ENCODE assay signal across 29 mouse cellular contexts in the genomic region with DNA sequence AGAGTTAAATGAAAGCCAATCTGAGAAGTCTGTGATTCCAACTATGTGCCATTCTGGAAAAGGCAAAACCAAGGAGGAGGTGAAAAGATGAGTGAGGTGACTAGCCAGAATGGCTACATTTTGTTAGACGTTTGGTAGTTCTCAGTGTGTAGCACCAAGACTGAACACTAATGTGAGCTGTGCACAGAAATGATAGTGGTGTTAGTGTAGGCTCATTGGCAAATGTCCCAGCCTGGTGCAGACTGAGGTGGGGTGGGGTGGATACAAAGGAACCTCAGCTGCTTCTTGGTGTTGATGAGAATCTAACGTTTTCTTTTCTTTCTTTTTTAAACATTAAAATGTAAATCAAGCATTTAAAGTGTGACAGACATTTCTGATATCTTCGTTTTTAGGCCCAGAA. TPM values are rescaled to one million over a fixed set of nuclear protein-coding genes. Genes with fewer than 3 reads are reported as not detected.
DNase-seq lines count a peak whose midpoint lies in the region; ATAC-seq and TF ChIP-seq lines count a peak whose summit lies in the region.
"Had no signal": no experiment of that assay in that cellular context is flagged by ENCODE, and none has a peak within 500 bp of the region (broad histone marks: within the 10 kb centered on the region; RNA-seq: fewer than 3 reads in every experiment).

No protein-coding gene starts in this region.

- no peak for TF ChIP-seq CTCF in MEL (IDR thresholded peaks at IDR 0.05 in 2 of 3, conservative IDR thresholded peaks at IDR 0.05 in 1 of 3; ENCODE audit: control insufficient read depth in 1 of 3, insufficient read depth in 1 of 3, low read depth in 2 of 3, low read length in 3 of 3, poor library complexity in 1 of 3, severe bottlenecking in 1 of 3)
- no peak for TF ChIP-seq CTCF in brain, embryonic 14.5 days (IDR thresholded peaks at IDR 0.05; ENCODE audit: borderline replicate concordance, extremely low read depth, insufficient read depth, insufficient read length)

- H3K9ac ChIP-seq in forebrain, embryonic 16.5 days (replicated peaks; ENCODE audit: low read depth, low read length), result no peak overlapping the region
- no peak overlapping the region for H3K9ac ChIP-seq in MEL (ENCODE audit: control insufficient read depth, low read depth, low read length, poor library complexity, severe bottlenecking)
- H3K9ac ChIP-seq: embryonic facial prominence, embryonic 12.5 days; forebrain, embryonic 15.5 days; heart, embryonic 15.5 days; liver, embryonic 12.5 days; liver, postnatal 0 days had no signal

- 48% methylated on average over 3 of the region's 3 CpGs for WGBS in forebrain, embryonic 16.5 days
- 75% methylated on average over 3 of the region's 3 CpGs for WGBS in forebrain, embryonic 10.5 days

- no peaks in the 10 kb centered on the region for H3K4me1 ChIP-seq in forebrain, embryonic 16.5 days (replicated peaks; ENCODE audit: control insufficient read depth, insufficient read depth, low read length)
- no peaks in the 10 kb centered on the region for H3K4me1 ChIP-seq in forebrain, embryonic 10.5 days
- peaks cover 5 to 13% of the 10 kb centered on the region in 2 experiments; a peak in 3 of 4 replicates for H3K4me1 ChIP-seq in MEL (ENCODE audit: control insufficient read depth in 1 of 2, insufficient read depth in 2 of 2, low read length in 2 of 2)
- H3K4me1 ChIP-seq: embryonic facial prominence, embryonic 12.5 days; heart, embryonic 10.5 days; heart, embryonic 15.5 days had no signal

- no peaks in the 10 kb centered on the region for H3K9me3 ChIP-seq in forebrain, embryonic 16.5 days (ENCODE audit: control insufficient read depth, low read length)
- H3K9me3 ChIP-seq in forebrain, embryonic 10.5 days, result no peaks in the 10 kb centered on the region
- no peaks in the 10 kb centered on the region for H3K9me3 ChIP-seq in MEL (replicated peaks; ENCODE audit: insufficient read depth, low read length)
- H3K9me3 ChIP-seq: embryonic facial prominence, embryonic 12.5 days; forebrain, embryonic 15.5 days; G1E; heart, embryonic 10.5 days; heart, embryonic 15.5 days; liver, embryonic 12.5 days had no signal

- no peak for TF ChIP-seq POLR2A in MEL (IDR thresholded peaks at IDR 0.05; ENCODE audit: control insufficient read depth in 1 of 2, insufficient read depth in 1 of 2, low read depth in 1 of 2, low read length in 2 of 2, poor library complexity in 1 of 2)
- TF ChIP-seq POLR2A in brain, embryonic 14.5 days (IDR thresholded peaks at IDR 0.05; ENCODE audit: borderline replicate concordance, extremely low read depth, insufficient read depth, insufficient read length, poor library complexity, severe bottlenecking), result no peak

- no peaks in the 10 kb centered on the region for H3K27me3 ChIP-seq in forebrain, embryonic 16.5 days (replicated peaks; ENCODE audit: control insufficient read depth, insufficient read depth, low read length)
- no peaks in the 10 kb centered on the region for H3K27me3 ChIP-seq in forebrain, embryonic 10.5 days (ENCODE audit: poor library complexity, severe bottlenecking)
- H3K27me3 ChIP-seq in MEL (ENCODE audit: control insufficient read depth in 1 of 2, insufficient read depth in 2 of 2, low read length in 2 of 2), result no peaks in the 10 kb centered on the region
- H3K27me3 ChIP-seq: embryonic facial prominence, embryonic 12.5 days; forebrain, embryonic 15.5 days; heart, embryonic 15.5 days; liver, embryonic 12.5 days had no signal

- peaks cover 19% of the 10 kb centered on the region for H3K79me2 ChIP-seq in MEL (ENCODE audit: control insufficient read depth, insufficient read depth, low read length, poor library complexity)

- DNase-seq in forebrain, embryonic 10.5 days (ENCODE audit: extremely low spot score, low spot score), result no peak
- peak; percentile 91 for DNase-seq in MEL (ENCODE audit: low read depth, low spot score)
- peak; percentile 19 for DNase-seq in brain, embryonic 14.5 days (ENCODE audit: low read depth)
- DNase-seq in heart, adult 9 months (ENCODE audit: low spot score in 2 of 2), result no peak
- DNase-seq in left cerebral cortex, postnatal 25 days (ENCODE audit: low spot score in 2 of 2), result no peak
- DNase-seq: adrenal gland, adult 2 months; cerebellum, adult 8-10 months; cerebellum, postnatal 36 days; embryo, embryonic 11 days; kidney, adult 18-20 months; left cerebral cortex, postnatal 4 days; liver, postnatal 0 days; midbrain, embryonic 14.5 days; retina, postnatal 1 day; right cerebral cortex, postnatal 14 days; thymus, adult 18-20 months; thymus, postnatal 25 days had no signal

- 0 out of 2 replicates have a peak overlapping the region, but pooled peaks have one; percentile 9 for H3K27ac ChIP-seq in forebrain, embryonic 16.5 days (ENCODE audit: low read length)
- no peak overlapping the region for H3K27ac ChIP-seq in forebrain, embryonic 10.5 days
- no peak overlapping the region for H3K27ac ChIP-seq in MEL (ENCODE audit: control insufficient read depth, low read depth, low read length)
- H3K27ac ChIP-seq: embryonic facial prominence, embryonic 12.5 days; forebrain, embryonic 15.5 days; heart, embryonic 10.5 days; heart, embryonic 15.5 days; layer of hippocampus, adult 2 months; liver, embryonic 12.5 days; stomach, postnatal 0 days had no signal

- ATAC-seq in forebrain, embryonic 16.5 days, result no peak; the same call in 1 of the 2 replicates
- ATAC-seq in megakaryocyte progenitor cell, adult 5-6 weeks (replicated peaks; ENCODE audit: poor library complexity), result peak; percentile 98
- ATAC-seq: forebrain, embryonic 15.5 days; hindbrain, embryonic 16.5 days; liver, embryonic 12.5 days; liver, postnatal 0 days had no signal

- no peak overlapping the region for H3K4me3 ChIP-seq in forebrain, embryonic 16.5 days (replicated peaks; ENCODE audit: low read length)
- H3K4me3 ChIP-seq in forebrain, embryonic 10.5 days, result no peak overlapping the region
- no peak overlapping the region for H3K4me3 ChIP-seq in MEL (ENCODE audit: control insufficient read depth in 1 of 2, insufficient read depth in 1 of 2, low read depth in 2 of 2, low read length in 2 of 2)
- H3K4me3 ChIP-seq: embryonic facial prominence, embryonic 12.5 days; erythroblast, embryonic 14.5 days; forebrain, embryonic 15.5 days; heart, embryonic 10.5 days; heart, embryonic 15.5 days; layer of hippocampus, adult 2 months; liver, embryonic 12.5 days had no signal

- intact Hi-C loops in left cerebral cortex, postnatal 25 days (cut with DNase I), result no loop called here

- H3K36me3 ChIP-seq in forebrain, embryonic 16.5 days (ENCODE audit: control insufficient read depth, insufficient read depth), result no peaks in the 10 kb centered on the region
- peaks cover 30% of the 10 kb centered on the region for H3K36me3 ChIP-seq in forebrain, embryonic 10.5 days (replicated peaks)
- H3K36me3 ChIP-seq in MEL (ENCODE audit: control insufficient read depth in 1 of 2, insufficient read depth in 2 of 2, low read length in 2 of 2), result peaks cover 18 to 20% of the 10 kb centered on the region in 2 experiments
- H3K36me3 ChIP-seq: embryonic facial prominence, embryonic 12.5 days; forebrain, embryonic 15.5 days had no signal

- peak; percentile 64 to 75 for TF ChIP-seq EP300 in MEL (IDR thresholded peaks at IDR 0.05; ENCODE audit: low read depth in 1 of 2, low read length in 2 of 2)

- no peak for TF ChIP-seq RAD21 in MEL (IDR thresholded peaks at IDR 0.05; ENCODE audit: low read depth, low read length)

- H3K4me2 ChIP-seq in forebrain, embryonic 16.5 days (ENCODE audit: low read length), result no peak overlapping the region
- H3K4me2 ChIP-seq: embryonic facial prominence, embryonic 12.5 days; forebrain, embryonic 15.5 days; heart, embryonic 15.5 days; liver, embryonic 12.5 days had no signal

TF ChIP-seq in MEL, 35 proteins besides CTCF, POLR2A, EP300 and RAD21:
- no peak for TF ChIP-seq ZC3H11A (IDR thresholded peaks at IDR 0.05; ENCODE audit: low read depth, low read length)
- peak; percentile 20; the same call in 1 of the 2 replicates for TF ChIP-seq MXI1 (IDR thresholded peaks at IDR 0.05; ENCODE audit: low read depth, low read length)
- TF ChIP-seq MYB (IDR thresholded peaks at IDR 0.05; ENCODE audit: low read depth, low read length), result no peak
- TF ChIP-seq SIN3A (IDR thresholded peaks at IDR 0.05; ENCODE audit: low read length), result peak; percentile 59
- TF ChIP-seq SMC3 (IDR thresholded peaks at IDR 0.05; ENCODE audit: low read depth, low read length), result peak; percentile 13; the same call in 1 of the 2 replicates
- 0 out of 2 replicates have a peak, but pooled peaks have one; percentile 18 for TF ChIP-seq TCF12 (IDR thresholded peaks at IDR 0.05; ENCODE audit: low read depth, low read length)
- TF ChIP-seq MEF2A (IDR thresholded peaks at IDR 0.05; ENCODE audit: extremely low read depth, insufficient replicate concordance, low read depth, low read length, poor library complexity, severe bottlenecking), result no peak
- no peak for TF ChIP-seq ZMIZ1 (IDR thresholded peaks at IDR 0.05; ENCODE audit: low read depth, low read length)
- TF ChIP-seq ETS1 (IDR thresholded peaks at IDR 0.05; ENCODE audit: low read depth, low read length), result peak; percentile 70
- peak; percentile 54; the same call in 1 of the 2 replicates for TF ChIP-seq RCOR1 (IDR thresholded peaks at IDR 0.05; ENCODE audit: low read depth, low read length)
- 0 out of 2 replicates have a peak, but pooled peaks have one; percentile 9 for TF ChIP-seq TAL1 (IDR thresholded peaks at IDR 0.05; ENCODE audit: low read length)
- peak; percentile 43; the same call in 1 of the 2 replicates for TF ChIP-seq GATA1 (IDR thresholded peaks at IDR 0.05; ENCODE audit: low read depth, low read length)
TF ChIP-seq in MEL: peak in this region for 8.

RNA-seq across cellular contexts. Expression of a gene that starts 29.0 kb away (rescaled TPM):
- polyA plus RNA-seq in forebrain, embryonic 16.5 days (2015; fragmentation: Nextera tagmentation; extraction: Ambion mirVana), result 7.5 and 7.8 TPM in 2 replicates
- polyA plus RNA-seq in forebrain, embryonic 10.5 days (2016; fragmentation: Nextera tagmentation; extraction: Ambion mirVana), result 8.8 and 10.3 TPM in 2 replicates
- 58.2 and 65.0 TPM in 2 replicates for total RNA-seq in MEL (2012; rRNA removed)
- 100 to 1,000 TPM in 1 of 2 experiments, 10 to 100 TPM in 1; 88.2 to 103 TPM for polyA plus RNA-seq in MEL (2012; ENCODE audit: insufficient read depth in 1 of 2, insufficient read length in 2 of 2, low read depth in 1 of 2, low replicate concordance in 2 of 2, missing spikeins in 1 of 2)
- polyA plus RNA-seq in brain, embryonic 14.5 days (2012; rRNA removed), result 20.0 and 23.7 TPM in 2 replicates
- 85.9 and 109 TPM in 2 replicates for total RNA-seq in megakaryocyte progenitor cell, adult 5-6 weeks (2015)
- 143 and 168 TPM in 2 replicates for total RNA-seq in megakaryocyte progenitor cell, adult 5-6 weeks (2017)
- total RNA-seq in left cerebral cortex, postnatal 25 days (2021), result 10 to 100 TPM; 57.1 to 57.6 TPM

Comparison
In these comparisons a context has a peak if more than half of its experiments do, and no peak if none do; other contexts are left out.
1. DNase-seq: peak in MEL (single experiment) and brain, embryonic 14.5 days (single experiment); none in forebrain, embryonic 10.5 days (single experiment), heart, adult 9 months (0 of 2) and left cerebral cortex, postnatal 25 days (0 of 2).